Mouse (Mus musculus) heart, adult 2 months (tissue): ENCODE data around the gene Ctnna2.

Experiments used
- CTCF ChIP-seq: fragments of 200-600 bp; IDR thresholded peaks from 2 replicates; pipeline ENCODE4 v1.8.1; 2022; ENCODE audit warnings: antibody characterized with exemption, mild to moderate bottlenecking, moderate library complexity
- POLR2A ChIP-seq: fragments of 200-500 bp; IDR thresholded peaks from 2 replicates; pipeline ENCODE4 v1.6.1; 2011; ENCODE audit warnings: mild to moderate bottlenecking, low read depth, low read length, control low read depth; ENCODE audit not compliant: insufficient read depth

- TF ChIP-seq CTCF (no peak), POLR2A (no peak)
Observed at GRCm38 (mm10) chr6:76979247-76979850, 1000.1 kb downstream of the Ctnna2 start.
